Mouse (Mus musculus) embryonic facial prominence, embryonic 10.5 days (tissue): ENCODE data around the gene Sfi1. TPM values are rescaled to one million over a fixed set of nuclear protein-coding genes. Genes with fewer than 3 reads are reported as not detected.
A peak's percentile ranks its signal among the peaks of the same experiment; 100 is the strongest.
"Not testable (repeated sequence)": the region's sequence is repeated elsewhere in the genome, so short reads cannot be mapped to it uniquely, and the experiment has no call there.

Source experiments
- DNase-seq: peaks from one replicate; pipeline ENCODE4 v3.0.0-alpha.2; 2017; ENCODE audit warnings: low spot score
- H3K27ac ChIP-seq: fragments of 300-500 bp; sonication (generic); replicated peaks from 2 replicates; pipeline ENCODE4 v1.5.1; 2016; ENCODE audit warnings: mild to moderate bottlenecking
- H3K27me3 ChIP-seq: fragments of 300-500 bp; sonication (generic); replicated peaks from 2 replicates; pipeline ENCODE4 v1.6.1; 2016; ENCODE audit warnings: low read depth, mild to moderate bottlenecking; ENCODE audit not compliant: poor library complexity, severe bottlenecking
- H3K36me3 ChIP-seq: fragments of 300-500 bp; sonication (generic); replicated peaks from 2 replicates; pipeline ENCODE4 v1.6.1; 2016; ENCODE audit warnings: mild to moderate bottlenecking, moderate library complexity
- H3K4me1 ChIP-seq: fragments of 300-500 bp; sonication (generic); 2 replicates; pipeline ENCODE4 v1.6.1; 2016
- H3K4me3 ChIP-seq: fragments of 300-500 bp; sonication (generic); 2 replicates; pipeline ENCODE4 v1.5.1; 2016; ENCODE audit warnings: mild to moderate bottlenecking, moderate library complexity
- H3K9me3 ChIP-seq: fragments of 300-500 bp; sonication (generic); 2 replicates; pipeline ENCODE4 v1.6.1; 2016; ENCODE audit warnings: mild to moderate bottlenecking
- WGBS: fragments of 180-500 bp; shearing (Covaris S2); methylation state at CpG from one replicate; pipeline ENCODE4 v1.1.7; 2016; 5-methylcytosine and 5-hydroxymethylcytosine counted together
- polyA plus RNA-seq: library from polyadenylated mRNA; unstranded; fragments of >200 nt; fragmentation: Nextera tagmentation; extraction: Ambion mirVana; gene quantifications from 2 replicates; pipeline ENCODE4 v1.2.1, GENCODE M21; 2016

Sfi1 gene
- polyA plus RNA-seq, 1 experiment from 2014 or later: 12.1 TPM

DNA sequence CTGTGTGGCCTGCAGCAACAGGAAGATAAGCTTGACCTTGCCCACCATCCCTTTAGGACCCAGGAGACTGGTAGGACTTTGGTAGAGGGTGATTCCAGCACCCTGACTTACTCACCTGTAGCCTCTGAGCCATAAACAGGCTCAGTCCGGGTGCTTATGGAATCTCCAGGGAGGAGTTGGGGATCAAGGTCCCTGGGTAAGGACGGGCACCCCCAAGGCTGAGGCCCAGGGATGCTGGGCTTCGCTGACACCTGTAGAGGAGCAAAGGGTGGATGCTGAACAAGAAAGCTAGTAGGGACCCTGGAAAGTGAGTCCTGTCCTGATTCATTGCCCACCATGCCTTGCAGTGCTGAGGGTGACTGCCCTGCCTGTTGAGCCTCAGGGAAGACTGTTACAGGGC is 60.3 kb downstream of the Sfi1 start:
- H3K36me3 ChIP-seq: peaks cover 21% of the 10 kb centered on the region
- peaks cover 18% of the 10 kb centered on the region for H3K9me3 ChIP-seq
- H3K4me1 ChIP-seq, H3K4me3 ChIP-seq, H3K27me3 ChIP-seq, DNase-seq, H3K27ac ChIP-seq: not testable (repeated sequence)
- WGBS: 87% methylated on average over 3 of the region's 3 CpGs

DNA sequence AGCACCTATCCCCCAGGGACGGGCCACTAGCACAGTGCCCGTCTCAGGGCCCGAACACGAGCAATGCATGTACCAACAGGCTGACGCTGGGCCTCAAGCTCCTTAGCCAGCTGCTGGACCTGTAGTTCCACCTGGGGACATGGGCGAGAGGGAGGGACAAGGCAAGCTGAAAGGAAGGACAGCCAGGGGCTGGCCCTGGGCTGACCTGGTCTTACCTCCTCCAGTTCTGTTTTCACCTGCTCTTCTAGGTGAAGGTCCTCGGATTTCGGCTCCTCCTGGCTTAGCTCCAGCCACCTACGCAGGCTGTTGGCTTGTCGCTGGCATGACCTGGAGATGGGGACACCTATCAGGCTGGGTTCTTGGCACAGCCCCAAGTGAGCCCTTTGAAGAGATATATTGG is 61.3 kb downstream of the Sfi1 start:
- not testable (repeated sequence) for H3K27me3 ChIP-seq, H3K27ac ChIP-seq, H3K4me3 ChIP-seq, H3K4me1 ChIP-seq
- Histone ChIP-seq H3K36me3 (peaks cover 21% of the 10 kb centered on the region), H3K9me3 (peaks cover 20% of the 10 kb centered on the region)
- peak; percentile 37 for DNase-seq
- 95% methylated on average over 10 of the region's 10 CpGs for WGBS

DNA sequence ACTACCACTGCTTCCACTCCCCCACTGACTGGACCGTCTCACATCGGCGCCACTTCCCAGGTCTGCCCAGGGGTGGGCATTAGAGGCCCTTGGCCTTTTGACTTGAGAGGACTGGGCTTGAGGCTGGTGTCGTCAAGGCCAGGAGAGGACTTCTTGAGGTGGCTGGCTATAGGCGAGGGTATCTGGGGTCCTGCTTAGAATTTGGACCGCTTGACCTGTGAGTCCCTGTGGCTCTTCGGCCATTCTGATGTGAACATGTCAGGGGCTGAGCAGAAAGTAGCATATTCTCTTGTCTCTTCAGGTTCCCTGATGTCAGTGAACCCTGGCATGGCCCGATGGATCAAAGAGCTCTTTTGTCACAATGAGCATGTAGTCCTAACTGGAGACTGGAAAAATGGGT is 63.4 kb downstream of the Sfi1 start:
- H3K27ac ChIP-seq, H3K4me3 ChIP-seq, H3K4me1 ChIP-seq, H3K27me3 ChIP-seq, DNase-seq: not testable (repeated sequence)
- Histone ChIP-seq H3K36me3 (peaks cover 21% of the 10 kb centered on the region), H3K9me3 (peaks cover 21% of the 10 kb centered on the region)
- 93% methylated on average over 8 of the region's 8 CpGs for WGBS

DNA sequence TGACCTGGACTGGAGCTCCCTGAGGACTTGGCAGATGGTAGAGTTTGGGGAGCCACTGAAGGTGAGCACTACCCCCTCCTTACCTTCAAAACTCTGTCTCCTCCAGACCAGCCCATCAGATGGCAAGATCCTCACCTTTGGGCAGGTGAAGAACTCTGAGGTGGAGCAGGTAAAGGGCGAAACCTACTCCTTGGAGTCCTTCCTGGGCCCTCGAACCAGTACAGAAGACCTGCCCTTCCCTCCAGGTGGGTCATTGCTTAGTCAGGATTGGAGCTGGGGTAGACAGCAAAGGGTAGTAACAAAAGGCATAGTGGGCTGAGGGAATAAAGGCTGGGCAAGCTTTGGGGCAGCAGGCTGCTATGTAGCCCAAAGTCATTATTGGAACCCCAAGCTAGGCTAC is 64.0 kb downstream of the Sfi1 start:
- peaks cover 21% of the 10 kb centered on the region for H3K36me3 ChIP-seq
- H3K9me3 ChIP-seq: peaks cover 21% of the 10 kb centered on the region
- H3K27ac ChIP-seq, H3K27me3 ChIP-seq, DNase-seq, H3K4me1 ChIP-seq, H3K4me3 ChIP-seq: not testable (repeated sequence)
- 87% methylated on average over 2 of the region's 2 CpGs for WGBS

DNA sequence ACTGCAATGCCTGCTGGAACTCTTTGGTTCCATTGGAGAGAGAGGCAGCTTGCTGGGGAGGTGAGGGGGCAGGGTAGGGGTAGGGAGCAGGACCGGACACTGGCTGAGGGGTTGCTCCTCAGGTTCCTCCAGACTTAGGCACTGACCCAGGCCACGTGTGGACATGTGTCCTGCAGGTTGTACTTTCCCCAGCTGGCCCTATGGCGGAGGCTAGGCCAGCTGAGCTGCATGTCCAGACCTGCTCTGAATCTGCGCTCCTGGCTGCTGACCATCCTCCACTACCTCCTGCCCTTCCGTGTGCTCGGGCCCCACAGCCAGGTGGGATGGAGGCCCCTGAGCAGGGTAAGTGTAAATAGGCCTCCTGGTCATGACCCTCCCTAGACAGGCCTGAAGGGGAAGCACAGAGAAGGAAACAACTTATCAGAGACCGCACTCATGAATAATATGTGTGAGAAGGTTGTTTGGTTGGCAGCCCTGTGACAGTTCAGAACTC is 65.9 kb downstream of the Sfi1 start:
- H3K4me3 ChIP-seq, H3K27me3 ChIP-seq, H3K4me1 ChIP-seq, H3K27ac ChIP-seq: not testable (repeated sequence)
- H3K9me3 ChIP-seq: peaks cover 21% of the 10 kb centered on the region
- H3K36me3 ChIP-seq: peaks cover 16% of the 10 kb centered on the region
- WGBS: 94% methylated on average over 5 of the region's 7 CpGs
- peak; percentile 28 for DNase-seq

DNA sequence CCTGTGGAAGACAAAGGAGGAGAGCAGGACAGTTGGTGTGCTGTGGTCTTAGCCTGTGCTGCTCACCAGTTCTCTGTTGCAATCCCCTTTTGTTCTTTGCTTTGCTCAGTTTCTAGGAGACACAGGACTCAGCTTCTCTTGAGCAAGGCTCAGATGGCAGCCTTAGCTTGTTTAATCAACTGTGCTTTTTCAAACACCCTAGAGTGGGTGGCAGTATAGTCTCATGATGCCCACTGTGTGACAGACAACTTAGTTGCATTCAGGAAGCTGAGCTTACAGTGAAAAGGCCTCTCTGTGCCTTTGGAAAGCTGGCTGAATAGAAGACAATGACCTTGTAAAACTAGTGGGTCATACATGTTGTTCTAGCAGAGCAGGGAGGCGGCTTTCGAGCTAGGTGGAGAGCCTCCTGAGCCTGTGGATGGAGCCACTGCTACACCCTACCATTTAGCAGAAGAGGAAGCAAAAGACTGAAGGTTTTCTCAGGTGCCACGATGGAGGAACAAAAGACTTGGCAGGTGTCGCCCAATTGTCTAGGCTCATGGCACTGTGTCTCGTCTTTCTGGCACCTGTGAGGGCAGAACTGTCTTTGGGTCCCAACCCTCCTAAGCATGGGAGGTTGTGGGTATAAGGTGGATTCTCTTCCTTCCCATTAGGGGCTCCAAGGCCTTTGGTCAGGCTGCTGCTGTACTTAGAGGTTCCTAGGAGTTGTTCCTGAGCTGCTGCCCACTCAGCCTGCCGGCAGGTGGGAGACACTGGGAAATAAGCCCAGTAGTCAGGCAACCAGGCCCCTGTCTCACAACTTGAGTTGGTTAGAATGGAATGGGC is 66.6 kb downstream of the Sfi1 start:
- peaks cover 19% of the 10 kb centered on the region for H3K9me3 ChIP-seq
- H3K4me3 ChIP-seq: not testable (repeated sequence)

DNA sequence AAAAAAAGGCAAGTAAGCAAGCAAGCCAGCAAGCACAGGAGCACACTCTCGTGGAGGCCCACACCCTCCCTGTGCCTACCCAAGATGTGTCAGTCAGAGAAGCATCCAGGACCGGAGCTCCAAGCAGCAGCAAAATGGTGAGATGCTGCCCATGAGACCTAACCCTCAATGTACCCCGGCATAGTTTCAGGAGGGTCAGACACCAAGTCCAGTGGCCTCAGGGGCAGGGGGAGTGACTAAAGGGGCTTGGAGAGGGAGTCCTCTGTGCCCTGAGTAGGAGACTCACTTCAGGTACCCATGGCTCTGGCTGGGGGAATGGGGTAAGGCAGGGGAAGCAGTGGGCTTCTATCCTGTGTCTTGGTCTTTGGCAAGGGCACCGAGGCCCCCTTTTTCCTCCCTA is 67.3 kb downstream of the Sfi1 start:
- not testable (repeated sequence) for H3K4me3 ChIP-seq, H3K4me1 ChIP-seq, H3K27ac ChIP-seq, DNase-seq, H3K27me3 ChIP-seq
- Histone ChIP-seq H3K9me3 (peaks cover 19% of the 10 kb centered on the region), H3K36me3 (peaks cover 11% of the 10 kb centered on the region)
- 89% methylated on average over 4 of the region's 4 CpGs for WGBS

More for the DNA sequence above, 66.6 kb downstream of the Sfi1 start:
- H3K27ac ChIP-seq, H3K4me1 ChIP-seq, H3K27me3 ChIP-seq, DNase-seq: not testable (repeated sequence)
- H3K36me3 ChIP-seq: peaks cover 16% of the 10 kb centered on the region
- 84% methylated on average over 6 of the region's 6 CpGs for WGBS

DNA sequence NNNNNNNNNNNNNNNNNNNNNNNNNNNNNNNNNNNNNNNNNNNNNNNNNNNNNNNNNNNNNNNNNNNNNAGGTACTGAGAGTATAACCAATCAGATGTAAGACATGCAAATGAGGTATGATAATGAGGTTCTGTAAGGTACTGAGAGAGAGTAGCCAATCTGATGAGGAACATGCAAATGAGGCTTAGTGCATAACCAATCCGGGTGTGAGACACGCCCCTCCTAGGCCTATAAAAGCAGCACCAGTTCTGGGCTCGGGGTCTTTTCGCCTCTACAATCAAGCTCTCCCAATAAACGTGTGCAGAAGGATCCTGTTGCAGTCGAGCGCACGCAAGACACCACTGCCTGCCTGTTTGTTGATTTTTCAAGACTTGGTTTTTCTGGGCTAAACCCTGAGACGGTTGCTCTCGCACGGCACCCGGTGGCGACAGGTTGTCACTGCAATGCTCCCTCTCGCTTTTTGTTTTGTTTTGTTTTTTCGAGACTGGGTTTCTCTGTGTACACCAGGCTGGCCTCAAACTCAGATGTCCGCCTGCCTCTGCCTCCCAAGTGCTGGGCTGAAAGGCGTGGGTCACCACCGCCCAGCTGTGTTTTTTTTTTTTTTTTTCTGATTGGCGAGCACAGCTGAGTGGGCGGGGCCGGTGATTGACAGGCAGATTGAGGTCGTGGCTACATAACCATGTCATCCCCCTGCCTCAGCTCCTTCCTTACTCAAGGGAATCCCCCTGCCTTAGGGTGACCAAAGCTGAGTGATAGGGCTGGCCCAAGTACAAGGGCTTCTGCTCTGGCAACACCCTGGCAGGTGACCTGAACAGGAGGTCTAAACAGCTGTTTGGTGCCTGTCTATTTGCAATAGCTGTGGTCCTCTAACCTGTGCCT is 68.1 kb downstream of the Sfi1 start:
- H3K36me3 ChIP-seq, H3K4me3 ChIP-seq, H3K27me3 ChIP-seq, H3K27ac ChIP-seq, H3K4me1 ChIP-seq: not testable (repeated sequence)
- DNase-seq: peak; percentile 18
- whole genome bisulfite sequencing: 87% methylated on average over 22 of the region's 22 CpGs
- H3K9me3 ChIP-seq: peaks cover 22% of the 10 kb centered on the region

DNA sequence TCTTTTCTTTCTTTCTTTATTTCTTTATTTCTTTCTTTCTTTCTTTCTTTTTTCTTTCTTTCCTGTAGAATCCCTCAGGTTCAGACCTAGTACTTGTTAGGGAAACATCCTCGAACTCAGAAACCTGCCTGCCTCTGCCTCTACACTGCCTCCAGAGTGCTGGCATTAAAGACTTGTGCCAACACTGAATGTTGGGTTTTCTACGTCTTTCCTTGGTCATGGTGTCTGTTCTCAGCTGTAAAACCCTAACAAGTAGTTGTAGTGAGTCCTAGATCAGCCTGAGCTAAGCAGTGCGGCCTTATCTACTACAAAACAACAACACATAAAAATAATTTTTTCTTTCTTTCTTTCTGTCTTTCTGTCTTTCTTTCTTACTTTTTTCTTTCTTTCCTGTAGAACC is 78.9 kb downstream of the Sfi1 start:
- no peak for DNase-seq
- no peaks in the 10 kb centered on the region for H3K4me1 ChIP-seq
- 68% methylated on average over 3 of the region's 3 CpGs for WGBS
- no peak overlapping the region for H3K4me3 ChIP-seq
- peaks cover 47% of the 10 kb centered on the region for H3K9me3 ChIP-seq
- no peaks in the 10 kb centered on the region for H3K36me3 ChIP-seq
- no peaks in the 10 kb centered on the region for H3K27me3 ChIP-seq
- H3K27ac ChIP-seq: no peak overlapping the region

DNA sequence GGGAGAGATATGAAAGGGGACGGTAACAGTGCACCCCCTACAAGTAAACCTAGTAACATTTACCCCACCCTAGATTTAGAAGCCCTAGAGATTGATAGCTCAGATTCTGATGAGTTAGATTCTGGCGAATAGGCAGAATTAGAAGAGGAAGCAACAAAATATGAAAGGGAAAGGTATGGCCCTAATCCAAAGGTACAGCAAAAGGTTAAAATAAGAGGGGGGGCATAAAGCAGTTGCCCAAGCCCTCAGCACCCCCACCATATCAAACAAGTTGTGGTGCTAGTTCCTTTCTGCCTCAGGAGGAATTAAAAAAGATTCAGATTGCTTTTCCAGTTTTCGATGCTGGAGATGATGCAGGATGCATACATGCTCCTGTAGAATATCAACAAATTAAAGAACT is 87.1 kb downstream of the Sfi1 start:
- 79% methylated on average over 3 of the region's 3 CpGs for WGBS
- Histone ChIP-seq H3K4me1 (no peaks in the 10 kb centered on the region), H3K27ac (no peak overlapping the region), H3K27me3 (no peaks in the 10 kb centered on the region), H3K36me3 (no peaks in the 10 kb centered on the region), H3K9me3 (peaks cover 93% of the 10 kb centered on the region), H3K4me3 (no peak overlapping the region)
- no peak for DNase-seq

DNA sequence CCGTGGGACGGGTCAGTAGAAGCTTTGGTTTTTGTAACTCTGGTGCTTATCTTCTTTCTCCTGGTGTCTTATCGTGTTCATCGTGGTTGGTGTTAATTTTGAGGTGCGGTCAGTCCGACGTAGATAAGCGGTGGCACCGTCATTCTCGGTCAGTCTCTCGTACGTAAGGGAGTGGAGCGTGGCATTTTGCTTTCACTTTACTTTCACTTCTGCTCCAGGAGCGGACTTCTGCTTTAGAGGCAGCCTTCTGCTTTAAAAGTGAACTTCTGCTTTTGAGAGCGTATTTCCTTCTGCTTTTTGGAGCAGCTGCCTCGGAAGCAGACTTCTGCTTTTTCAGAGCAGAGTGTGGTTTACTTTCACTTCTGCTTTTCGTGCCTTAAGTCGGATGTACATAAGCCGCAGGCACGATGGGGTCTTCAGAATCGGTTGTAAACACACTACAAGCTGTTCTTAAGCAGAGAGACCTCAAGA is 88.0 kb downstream of the Sfi1 start:
- Histone ChIP-seq H3K4me3 (no peak overlapping the region), H3K27me3 (no peaks in the 10 kb centered on the region), H3K27ac (no peak overlapping the region), H3K9me3 (peaks cover 91% of the 10 kb centered on the region), H3K4me1 (no peaks in the 10 kb centered on the region), H3K36me3 (no peaks in the 10 kb centered on the region)
- 93% methylated on average over 21 of the region's 21 CpGs for WGBS
- no peak for DNase-seq

DNA sequence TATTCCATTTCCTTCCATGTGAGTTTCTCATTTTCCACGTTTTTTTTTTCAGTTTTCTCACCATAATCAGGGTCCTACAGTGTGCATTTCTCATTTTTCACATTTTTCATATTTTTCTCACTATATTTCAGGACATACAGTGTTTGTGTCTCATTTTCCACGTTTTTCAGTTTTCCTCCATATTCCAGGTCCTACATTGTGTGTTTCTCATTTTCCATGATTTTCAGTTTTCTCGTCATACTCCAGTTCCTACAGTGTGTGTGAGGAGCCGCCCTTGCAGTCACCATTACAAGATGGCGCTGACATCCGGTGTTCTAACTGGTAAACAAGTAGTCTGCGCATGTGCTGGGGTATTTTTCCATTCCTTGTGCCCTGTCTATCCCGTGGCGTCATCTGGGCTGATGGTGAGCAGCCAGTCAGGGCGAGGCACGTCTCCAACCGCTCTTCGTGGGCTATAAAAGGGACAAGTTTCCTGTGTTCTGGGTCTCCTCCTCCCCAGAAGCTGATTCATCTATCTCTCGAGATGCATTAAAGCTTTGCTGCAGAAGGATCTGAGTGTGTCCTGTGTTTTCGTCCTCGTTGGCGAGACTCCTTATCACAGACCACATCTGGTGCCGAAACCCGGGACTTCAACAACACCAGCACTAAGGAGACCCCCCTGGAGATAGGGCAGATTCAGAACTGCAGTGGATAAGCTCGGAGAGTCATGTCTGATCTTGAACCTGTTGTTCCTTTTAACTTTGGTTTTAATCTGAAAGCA is 88.6 kb downstream of the Sfi1 start:
- not testable (repeated sequence) for H3K27me3 ChIP-seq, H3K4me1 ChIP-seq, H3K36me3 ChIP-seq, H3K4me3 ChIP-seq, H3K27ac ChIP-seq, DNase-seq
- H3K9me3 ChIP-seq: peaks cover 91% of the 10 kb centered on the region
- WGBS: 86% methylated on average over 20 of the region's 20 CpGs
